Comparison of ENCODE assay signal across 19 mouse cellular contexts in genomic region chr12:84137131-84137530, GRCm38 (mm10). TPM values are rescaled to one million over a fixed set of nuclear protein-coding genes. Genes with fewer than 3 reads are reported as not detected.
DNase-seq lines count a peak whose midpoint lies in the region; ATAC-seq lines count a peak whose summit lies in the region.
"Had no signal": no experiment of that assay in that cellular context is flagged by ENCODE, and none has a peak within 500 bp of the region (broad histone marks: within the 10 kb centered on the region; RNA-seq: fewer than 3 reads in every experiment).

No protein-coding gene starts in this region.

- H3K36me3 ChIP-seq in heart, embryonic 11.5 days (ENCODE audit: control insufficient read depth, insufficient read depth, low read length), result peaks cover 2% of the 10 kb centered on the region; the same call in 1 of the 2 replicates
- H3K36me3 ChIP-seq in midbrain, embryonic 11.5 days (ENCODE audit: control insufficient read depth, insufficient read depth, low read length), result 0 out of 2 replicates have a peak, but pooled peaks cover 2% of the 10 kb centered on the region
- H3K36me3 ChIP-seq in midbrain, embryonic 15.5 days (replicated peaks), result peaks cover 17% of the 10 kb centered on the region
- H3K36me3 ChIP-seq: G1E had no signal

- H3K4me2 ChIP-seq in heart, embryonic 11.5 days, result no peak overlapping the region
- no peak overlapping the region for H3K4me2 ChIP-seq in midbrain, embryonic 11.5 days
- no peak overlapping the region for H3K4me2 ChIP-seq in midbrain, embryonic 15.5 days

- no peak overlapping the region for H3K4me3 ChIP-seq in heart, embryonic 11.5 days (ENCODE audit: low read depth, low read length)
- no peak overlapping the region for H3K4me3 ChIP-seq in midbrain, embryonic 11.5 days (ENCODE audit: low read depth, low read length)
- no peak overlapping the region for H3K4me3 ChIP-seq in midbrain, embryonic 15.5 days

- no peaks in the 10 kb centered on the region for H3K27me3 ChIP-seq in heart, embryonic 11.5 days (ENCODE audit: control insufficient read depth, insufficient read depth, low read length)
- no peaks in the 10 kb centered on the region for H3K27me3 ChIP-seq in midbrain, embryonic 11.5 days (ENCODE audit: control insufficient read depth, insufficient read depth, low read length)
- no peaks in the 10 kb centered on the region for H3K27me3 ChIP-seq in midbrain, embryonic 15.5 days (replicated peaks)
- H3K27me3 ChIP-seq: CH12.LX, Patski had no signal

- no peaks in the 10 kb centered on the region for H3K9me3 ChIP-seq in heart, embryonic 11.5 days (replicated peaks; ENCODE audit: control insufficient read depth, low read length)
- H3K9me3 ChIP-seq in midbrain, embryonic 11.5 days (ENCODE audit: control insufficient read depth, low read length), result no peaks in the 10 kb centered on the region
- no peaks in the 10 kb centered on the region for H3K9me3 ChIP-seq in midbrain, embryonic 15.5 days
- H3K9me3 ChIP-seq: G1E had no signal

- H3K4me1 ChIP-seq in heart, embryonic 11.5 days (ENCODE audit: control insufficient read depth, insufficient read depth, low read length), result no peaks in the 10 kb centered on the region
- no peaks in the 10 kb centered on the region for H3K4me1 ChIP-seq in midbrain, embryonic 11.5 days (ENCODE audit: control insufficient read depth, insufficient read depth, low read length)
- H3K4me1 ChIP-seq in midbrain, embryonic 15.5 days, result no peaks in the 10 kb centered on the region

- H3K27ac ChIP-seq in heart, embryonic 11.5 days (ENCODE audit: low read depth, low read length), result no peak overlapping the region
- H3K27ac ChIP-seq in midbrain, embryonic 11.5 days (ENCODE audit: low read depth, low read length), result no peak overlapping the region
- no peak overlapping the region for H3K27ac ChIP-seq in midbrain, embryonic 15.5 days

- H3K9ac ChIP-seq in heart, embryonic 11.5 days (ENCODE audit: low read depth, low read length), result no peak overlapping the region
- no peak overlapping the region for H3K9ac ChIP-seq in midbrain, embryonic 11.5 days (ENCODE audit: low read length)
- no peak overlapping the region for H3K9ac ChIP-seq in midbrain, embryonic 15.5 days

- 79% methylated on average over 7 of the region's 7 CpGs for WGBS in heart, embryonic 11.5 days (ENCODE audit: insufficient replicate concordance)
- WGBS in midbrain, embryonic 11.5 days, result 92% methylated on average over 7 of the region's 7 CpGs
- 96% methylated on average over 7 of the region's 7 CpGs for WGBS in midbrain, embryonic 15.5 days

- no peak for ATAC-seq in heart, embryonic 11.5 days (replicated peaks; ENCODE audit: insufficient number of reproducible peaks, low FRiP score, low TSS enrichment)
- ATAC-seq in midbrain, embryonic 11.5 days (ENCODE audit: low FRiP score), result no peak
- no peak for ATAC-seq in midbrain, embryonic 15.5 days (replicated peaks)
- ATAC-seq: activated CD4-positive, CD25-positive, alpha-beta regulatory T cell, adult 4 months; CD4-positive, CD25-positive, alpha-beta regulatory T cell, adult 4 months; Patski had no signal

- peak; percentile 61 for DNase-seq in heart, adult 11 months
- DNase-seq in midbrain, embryonic 11.5 days (ENCODE audit: low spot score, missing footprints), result peak; percentile 64
- DNase-seq: adrenal gland, adult 2 months; adrenal gland, adult 8-10 months; adrenal gland, postnatal 10 days; adrenal gland, postnatal 14 days; adrenal gland, postnatal 25 days; adrenal gland, postnatal 36 days; B cell, adult 2 months; cerebellum, adult 11 months; cerebellum, adult 11-12 months; cerebellum, adult 18-20 months had no signal

RNA-seq across cellular contexts. Expression of gene Pnma1, which starts 11.2 kb away (rescaled TPM):
- polyA plus RNA-seq in heart, embryonic 11.5 days (2014; fragmentation: Nextera tagmentation; extraction: Ambion mirVana), result 0.50 and 0.62 TPM in 2 replicates
- polyA plus RNA-seq in midbrain, embryonic 11.5 days (2014; fragmentation: Nextera tagmentation; extraction: Ambion mirVana), result 3.4 and 3.8 TPM in 2 replicates
- polyA plus RNA-seq in midbrain, embryonic 15.5 days (2015; fragmentation: Nextera tagmentation; extraction: Ambion mirVana), result 6.5 and 7.7 TPM in 2 replicates
- polyA plus RNA-seq: activated CD4-positive, CD25-positive, alpha-beta regulatory T cell, adult 4 months; adrenal gland, adult 2 months; CD4-positive, CD25-positive, alpha-beta regulatory T cell, adult 4 months had no signal

RNA-seq across cellular contexts. Expression of gene Dnal1, which starts 23.0 kb away (rescaled TPM):
- 2.9 and 3.1 TPM in 2 replicates for polyA plus RNA-seq in heart, embryonic 11.5 days (2014; fragmentation: Nextera tagmentation; extraction: Ambion mirVana)
- polyA plus RNA-seq in midbrain, embryonic 11.5 days (2014; fragmentation: Nextera tagmentation; extraction: Ambion mirVana), result 4.9 and 5.4 TPM in 2 replicates
- polyA plus RNA-seq in midbrain, embryonic 15.5 days (2015; fragmentation: Nextera tagmentation; extraction: Ambion mirVana), result 8.2 and 10.8 TPM in 2 replicates

RNA-seq across cellular contexts. Expression of gene Acot6, which starts 36.7 kb away (rescaled TPM):
- 0.89 and 1.0 TPM in 2 replicates for polyA plus RNA-seq in heart, embryonic 11.5 days (2014; fragmentation: Nextera tagmentation; extraction: Ambion mirVana)
- polyA plus RNA-seq in midbrain, embryonic 11.5 days (2014; fragmentation: Nextera tagmentation; extraction: Ambion mirVana), result 1.2 and 1.6 TPM in 2 replicates
- polyA plus RNA-seq in midbrain, embryonic 15.5 days (2015; fragmentation: Nextera tagmentation; extraction: Ambion mirVana), result 1.1 and 1.3 TPM in 2 replicates
- polyA plus RNA-seq: G1E had no signal
